Mouse (Mus musculus) ES-E14 (cell line): ENCODE measurements at regions not wholly inside any gene's neighbourhood (a gene's known extent, or its start where the extent isn't known, plus 50 kb on each side); places are given as distances from the start of the nearest gene placed in this dataset.

Source experiments
- CHD2 ChIP-seq: IDR thresholded peaks from 2 replicates; pipeline ENCODE4 v1.6.1; 2014; ENCODE audit warnings: mild to moderate bottlenecking, low read depth, low read length, inconsistent platforms
- HCFC1 ChIP-seq: IDR thresholded peaks from 2 replicates; pipeline ENCODE4 v1.6.1; 2012; ENCODE audit warnings: low read length, inconsistent platforms, borderline replicate concordance; ENCODE audit not compliant: insufficient read depth
- MAFK ChIP-seq: IDR thresholded peaks from 2 replicates; pipeline ENCODE4 v1.6.1; 2014; ENCODE audit warnings: mild to moderate bottlenecking, low read depth, low read length, inconsistent platforms; ENCODE audit not compliant: insufficient read depth
- ZC3H11A ChIP-seq: IDR thresholded peaks from 2 replicates; pipeline ENCODE4 v1.6.1; 2012; ENCODE audit warnings: low read depth, mild to moderate bottlenecking, inconsistent platforms, low read length, borderline replicate concordance
- ZNF384 ChIP-seq: IDR thresholded peaks from 2 replicates; pipeline ENCODE4 v1.6.1; 2012; ENCODE audit warnings: low read depth, low read length, inconsistent platforms

DNA sequence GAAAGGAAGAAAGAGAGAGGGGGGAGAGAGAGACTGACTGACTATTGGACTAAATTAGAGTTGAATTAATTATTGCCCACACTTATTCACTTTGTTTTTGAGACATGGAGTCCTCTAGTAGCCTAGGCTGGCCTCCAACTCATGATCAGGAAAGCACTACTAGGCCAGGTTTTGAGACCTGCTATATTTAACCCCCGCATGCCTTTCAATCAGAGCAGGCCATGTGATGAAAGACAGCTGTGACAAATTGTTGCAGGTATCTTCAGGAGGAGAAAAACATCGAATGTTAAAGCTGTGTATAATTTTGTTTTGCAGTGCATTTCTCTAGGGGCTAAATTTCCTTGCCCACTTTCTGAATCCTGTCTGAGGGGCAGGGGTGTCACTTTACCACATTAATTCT is 53.1 kb upstream of the Lrig2 start:
- no peak for TF ChIP-seq HCFC1
- no peak for TF ChIP-seq ZC3H11A
- TF ChIP-seq ZNF384, result no peak
- TF ChIP-seq MAFK, result no peak
- TF ChIP-seq CHD2, result no peak
